Mouse (Mus musculus): ENCODE measurements at regions not wholly inside any gene's neighbourhood (a gene's known extent, or its start where the extent isn't known, plus 50 kb on each side); places are given as distances from the start of the nearest gene placed in this dataset.
"Not testable (repeated sequence)": the region's sequence is repeated elsewhere in the genome, so short reads cannot be mapped to it uniquely, and the experiment has no call there.

DNA sequence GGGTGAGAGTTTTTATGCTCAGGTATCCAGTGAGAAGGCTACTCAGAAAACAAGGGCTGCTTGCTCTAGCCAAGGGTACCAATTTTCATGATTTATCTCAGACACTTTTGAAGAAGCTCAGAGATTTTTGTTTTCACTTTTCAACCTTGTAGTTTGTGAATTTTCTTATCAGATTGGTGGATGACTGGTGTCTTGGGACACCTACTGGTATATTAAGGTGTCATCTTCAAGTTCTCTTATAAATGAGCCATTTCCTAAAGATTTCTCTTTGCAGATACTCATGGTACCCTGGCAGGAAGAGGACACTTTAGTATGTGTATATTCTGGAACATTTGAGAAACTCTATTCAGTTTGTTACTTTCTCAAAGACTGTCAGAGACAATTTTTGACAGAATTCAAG lies 239.9 kb downstream of the Prr30 start:
- no peak for DNase-seq (ENCODE audit: low read depth)
- TF ChIP-seq CTCF (IDR thresholded peaks at IDR 0.05; ENCODE audit: borderline replicate concordance, extremely low read depth, insufficient read depth, insufficient read length), result no peak
- no peak for TF ChIP-seq POLR2A (IDR thresholded peaks at IDR 0.05; ENCODE audit: borderline replicate concordance, extremely low read depth, insufficient read depth, insufficient read length, poor library complexity, severe bottlenecking)

GRCm38 (mm10) chr14:100955806-100956436 lies 244.2 kb downstream of the Prr30 start:
- TF ChIP-seq POLR2A (IDR thresholded peaks at IDR 0.05; ENCODE audit: borderline replicate concordance, extremely low read depth, insufficient read depth, insufficient read length, poor library complexity, severe bottlenecking), result no peak
- no peak for TF ChIP-seq CTCF (IDR thresholded peaks at IDR 0.05; ENCODE audit: borderline replicate concordance, extremely low read depth, insufficient read depth, insufficient read length)
- DNase-seq (ENCODE audit: low read depth), result no peak

GRCm38 (mm10) chr14:100950681-100951119 lies 249.4 kb downstream of the Prr30 start:
- DNase-seq (ENCODE audit: low read depth), result peak; percentile 36
- TF ChIP-seq POLR2A (IDR thresholded peaks at IDR 0.05; ENCODE audit: borderline replicate concordance, extremely low read depth, insufficient read depth, insufficient read length, poor library complexity, severe bottlenecking), result no peak
- no peak for TF ChIP-seq CTCF (IDR thresholded peaks at IDR 0.05; ENCODE audit: borderline replicate concordance, extremely low read depth, insufficient read depth, insufficient read length)

GRCm38 (mm10) chr14:100947625-100948024 lies 252.5 kb downstream of the Prr30 start:
- not testable (repeated sequence) for DNase-seq (ENCODE audit: low read depth)

DNA sequence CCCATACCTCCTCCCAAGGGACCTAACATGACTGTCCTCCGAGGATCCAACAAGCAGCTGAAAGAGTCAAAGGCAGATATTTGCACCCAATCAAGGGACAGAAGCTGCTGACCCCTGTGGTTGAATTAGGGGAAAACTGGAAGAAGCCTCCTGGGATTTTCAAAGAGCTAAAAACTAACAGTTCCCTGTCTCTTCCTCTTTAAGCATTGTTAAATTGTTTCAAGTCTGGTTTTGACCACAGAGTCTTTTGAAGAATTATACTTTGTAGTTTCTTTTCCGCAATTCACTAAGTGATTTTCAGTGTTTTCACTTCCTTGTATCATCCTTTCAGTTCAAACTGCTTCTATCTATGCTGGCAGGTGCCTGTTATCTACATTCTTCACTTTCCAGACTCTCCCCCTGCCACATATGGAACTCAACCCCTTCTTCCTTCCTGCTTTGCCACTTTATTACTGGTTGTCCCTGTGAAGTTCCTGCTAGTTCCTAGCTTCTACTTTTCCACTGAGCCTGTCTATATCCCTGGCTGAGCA lies 262.7 kb downstream of the Prr30 start:
- no peak for DNase-seq (ENCODE audit: low read depth)
- TF ChIP-seq POLR2A (IDR thresholded peaks at IDR 0.05; ENCODE audit: borderline replicate concordance, extremely low read depth, insufficient read depth, insufficient read length, poor library complexity, severe bottlenecking), result no peak
- TF ChIP-seq CTCF (IDR thresholded peaks at IDR 0.05; ENCODE audit: borderline replicate concordance, extremely low read depth, insufficient read depth, insufficient read length), result no peak

- TF ChIP-seq POLR2A (IDR thresholded peaks at IDR 0.05; ENCODE audit: borderline replicate concordance, extremely low read depth, insufficient read depth, insufficient read length, poor library complexity, severe bottlenecking) (no peak), CTCF (IDR thresholded peaks at IDR 0.05; ENCODE audit: borderline replicate concordance, extremely low read depth, insufficient read depth, insufficient read length) (no peak)
- no peak for DNase-seq (ENCODE audit: low read depth)
These were observed 265.6 kb downstream of the Prr30 start for GRCm38 (mm10) chr14:100934554-100934953.

DNA sequence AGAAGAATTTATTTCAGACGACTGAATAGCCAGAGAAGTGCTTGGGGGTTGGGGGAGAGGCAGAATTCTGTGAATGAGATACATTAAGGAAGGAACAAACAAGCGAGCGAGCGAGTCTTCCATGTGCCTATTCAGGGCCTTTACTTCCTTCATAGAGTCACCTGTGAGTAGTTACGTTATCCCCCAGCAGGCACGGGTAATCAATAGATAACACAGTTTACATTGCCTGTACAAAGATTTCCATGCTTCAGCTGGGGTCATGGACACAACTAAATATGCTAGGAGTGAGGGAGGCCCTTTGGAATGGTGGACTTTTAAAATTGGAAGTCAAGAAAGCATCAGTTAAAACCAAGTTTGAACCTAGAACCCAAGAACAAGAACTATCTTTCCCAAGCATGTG lies 275.2 kb downstream of the Prr30 start:
- no peak for DNase-seq (ENCODE audit: low read depth)
- TF ChIP-seq POLR2A (IDR thresholded peaks at IDR 0.05; ENCODE audit: borderline replicate concordance, extremely low read depth, insufficient read depth, insufficient read length, poor library complexity, severe bottlenecking), result no peak
- TF ChIP-seq CTCF (IDR thresholded peaks at IDR 0.05; ENCODE audit: borderline replicate concordance, extremely low read depth, insufficient read depth, insufficient read length), result no peak

GRCm38 (mm10) chr14:100900221-100900620 lies 299.9 kb downstream of the Prr30 start:
- no peak for TF ChIP-seq CTCF (IDR thresholded peaks at IDR 0.05; ENCODE audit: borderline replicate concordance, extremely low read depth, insufficient read depth, insufficient read length)
- no peak for TF ChIP-seq POLR2A (IDR thresholded peaks at IDR 0.05; ENCODE audit: borderline replicate concordance, extremely low read depth, insufficient read depth, insufficient read length, poor library complexity, severe bottlenecking)
- no peak for DNase-seq (ENCODE audit: low read depth)

- DNase-seq (ENCODE audit: low read depth), result no peak
- TF ChIP-seq CTCF (IDR thresholded peaks at IDR 0.05; ENCODE audit: borderline replicate concordance, extremely low read depth, insufficient read depth, insufficient read length), result no peak
- no peak for TF ChIP-seq POLR2A (IDR thresholded peaks at IDR 0.05; ENCODE audit: borderline replicate concordance, extremely low read depth, insufficient read depth, insufficient read length, poor library complexity, severe bottlenecking)
These were observed 301.1 kb downstream of the Prr30 start for GRCm38 (mm10) chr14:100899074-100899473.

DNA sequence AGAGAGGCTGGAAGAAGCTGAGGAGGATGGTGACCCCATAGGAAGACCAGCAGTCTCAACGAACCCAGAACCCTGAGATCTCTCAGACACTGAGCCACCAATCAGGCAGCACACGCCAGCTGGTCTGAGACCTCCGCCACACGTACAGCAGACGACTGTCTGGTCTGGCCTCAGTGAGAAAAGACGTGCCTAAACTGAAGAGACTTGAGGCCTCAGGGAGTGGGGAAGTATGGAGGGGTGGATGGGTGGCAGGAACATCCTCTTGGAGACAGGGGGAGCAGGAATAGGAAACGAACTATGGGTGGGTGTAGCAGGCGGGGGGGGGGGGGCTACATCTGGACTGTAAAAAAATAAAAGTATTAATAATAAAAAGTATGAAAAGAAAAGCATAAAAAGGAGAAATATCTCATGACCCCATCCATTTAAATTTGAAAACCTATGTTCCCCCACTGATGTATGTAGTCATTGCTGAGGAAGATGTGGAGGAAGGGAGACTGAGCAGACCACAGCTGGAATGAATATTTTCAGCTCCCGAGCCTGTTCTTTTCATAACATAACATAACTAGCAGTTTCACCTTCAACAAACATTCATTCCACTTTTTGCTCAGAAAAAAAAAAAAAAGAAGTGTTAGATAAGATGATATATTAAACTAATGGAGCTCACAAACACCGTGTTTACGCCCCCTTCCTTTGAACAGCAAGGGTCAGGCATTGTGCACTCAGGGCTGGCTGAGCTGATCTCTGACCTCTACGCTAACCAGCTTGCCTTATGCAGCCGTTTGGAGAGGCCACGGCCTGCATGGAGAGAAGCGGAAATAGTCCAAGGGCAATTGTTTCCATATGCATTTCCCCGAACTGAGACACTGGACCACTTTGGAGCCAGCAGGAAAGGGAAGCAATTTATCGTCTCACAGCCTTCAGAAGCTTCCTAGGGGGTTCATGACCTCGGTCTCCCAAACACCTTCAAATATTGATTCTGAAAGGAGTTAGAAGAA lies 310.7 kb downstream of the Prr30 start:
- DNase-seq (ENCODE audit: low read depth), result peak; percentile 22
- no peak for TF ChIP-seq CTCF (IDR thresholded peaks at IDR 0.05; ENCODE audit: borderline replicate concordance, extremely low read depth, insufficient read depth, insufficient read length)
- no peak for TF ChIP-seq POLR2A (IDR thresholded peaks at IDR 0.05; ENCODE audit: borderline replicate concordance, extremely low read depth, insufficient read depth, insufficient read length, poor library complexity, severe bottlenecking)

DNA sequence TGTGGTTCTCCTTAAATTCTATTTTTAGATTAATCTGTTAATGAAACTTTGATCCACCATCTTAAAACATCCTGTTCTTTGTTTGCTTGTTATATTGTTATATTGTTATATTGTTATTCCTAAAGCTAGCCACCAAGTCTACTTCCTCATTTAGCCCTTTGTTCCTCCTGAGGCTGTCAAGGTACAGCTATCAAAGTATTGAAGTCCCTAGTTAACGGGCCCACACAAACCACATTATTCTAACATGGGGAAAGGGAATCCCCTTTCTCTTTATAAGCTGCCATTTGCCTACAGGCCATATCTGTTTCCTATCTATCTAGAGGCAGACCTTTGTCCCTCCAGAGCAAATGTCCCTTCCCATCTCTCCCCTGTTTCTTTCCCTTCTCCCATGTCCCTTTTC lies 317.0 kb downstream of the Prr30 start:
- DNase-seq (ENCODE audit: low read depth), result no peak
- no peak for TF ChIP-seq POLR2A (IDR thresholded peaks at IDR 0.05; ENCODE audit: borderline replicate concordance, extremely low read depth, insufficient read depth, insufficient read length, poor library complexity, severe bottlenecking)
- no peak for TF ChIP-seq CTCF (IDR thresholded peaks at IDR 0.05; ENCODE audit: borderline replicate concordance, extremely low read depth, insufficient read depth, insufficient read length)
